Mouse (Mus musculus): ENCODE measurements around the gene Tmc8.

DNA sequence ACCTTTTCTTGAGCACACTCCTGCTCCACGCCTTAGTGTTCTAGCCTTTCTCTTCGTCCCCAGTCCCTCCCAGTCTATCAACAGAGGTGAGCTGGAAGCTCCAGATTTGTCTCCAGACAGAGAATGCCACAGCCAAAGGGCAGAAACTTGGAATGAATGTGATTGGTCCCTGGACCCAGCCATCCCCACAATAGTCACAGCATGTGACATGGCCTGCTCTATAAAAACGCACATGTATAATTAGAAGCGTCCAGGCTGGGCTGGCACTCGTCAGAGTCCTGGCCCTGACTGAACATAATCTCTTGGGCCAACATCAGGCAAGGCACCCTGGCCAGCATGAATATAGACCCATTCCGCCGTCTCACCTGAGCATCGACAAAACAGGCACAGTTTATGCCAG, 37.2 kb downstream of the Tmc8 start:
- TF ChIP-seq CTCF (IDR thresholded peaks at IDR 0.05; ENCODE audit: borderline replicate concordance, extremely low read depth, insufficient read depth, insufficient read length) = no peak
- TF ChIP-seq POLR2A (IDR thresholded peaks at IDR 0.05; ENCODE audit: borderline replicate concordance, extremely low read depth, insufficient read depth, insufficient read length, poor library complexity, severe bottlenecking) = no peak

Data from brain, embryonic 14.5 days (tissue).